Mouse (Mus musculus) G1E (cell line): Measurements from ENCODE around the gene Ntsr1.

ENCODE experiments used
- CTCF ChIP-seq: IDR thresholded peaks from 2 replicates; pipeline ENCODE4 v1.5.1; 2012; ENCODE audit warnings: low read depth, low read length, inconsistent platforms, mixed read lengths
- GATA1 ChIP-seq: IDR thresholded peaks from 2 replicates; pipeline ENCODE4 v1.6.1; 2012; ENCODE audit warnings: borderline replicate concordance, low read length, inconsistent platforms, mixed read lengths
- GATA2 ChIP-seq: IDR thresholded peaks from 2 replicates; pipeline ENCODE4 v1.6.1; 2012; ENCODE audit warnings: low read depth, low read length, inconsistent platforms, borderline replicate concordance
- POLR2AphosphoS5 ChIP-seq: IDR thresholded peaks from 2 replicates; pipeline ENCODE4 v1.6.1; 2012; ENCODE audit warnings: low read depth, low read length, inconsistent platforms; ENCODE audit not compliant: insufficient replicate concordance
- TAL1 ChIP-seq: conservative IDR thresholded peaks from 2 replicates; pipeline ENCODE4 v1.6.1; 2012; ENCODE audit warnings: low read depth, low read length, inconsistent platforms, mixed read lengths

- TF ChIP-seq CTCF (no peak), POLR2AphosphoS5 (no peak), GATA1 (no peak), TAL1 (no peak), GATA2 (no peak)
Measured at GRCm38 (mm10) chr2:180459437-180459836, 40.3 kb upstream of the Ntsr1 start.
